In genomic region chr12:79429507-79430291, GRCm38 (mm10) we compare ENCODE assay signal across 14 mouse cellular contexts.
DNase-seq lines count a peak whose midpoint lies in the region; ATAC-seq and TF ChIP-seq lines count a peak whose summit lies in the region.
"Had no signal": no experiment of that assay in that cellular context is flagged by ENCODE, and none has a peak within 500 bp of the region (broad histone marks: within the 10 kb centered on the region; RNA-seq: fewer than 3 reads in every experiment).

No protein-coding gene starts in this region.

- H3K9ac ChIP-seq in kidney, embryonic 15.5 days: no peak overlapping the region
- no peak overlapping the region for H3K9ac ChIP-seq in limb, embryonic 14.5 days (ENCODE audit: low read depth, low read length, severe bottlenecking)
- H3K9ac ChIP-seq: hindbrain, embryonic 13.5 days; neural tube, embryonic 15.5 days had no signal

- H3K9me3 ChIP-seq in kidney, embryonic 15.5 days (replicated peaks): no peaks in the 10 kb centered on the region
- no peaks in the 10 kb centered on the region for H3K9me3 ChIP-seq in limb, embryonic 14.5 days (ENCODE audit: control insufficient read depth, low read length)
- H3K9me3 ChIP-seq: hindbrain, embryonic 13.5 days; neural tube, embryonic 15.5 days had no signal

- no peaks in the 10 kb centered on the region for H3K27me3 ChIP-seq in kidney, embryonic 15.5 days
- no peaks in the 10 kb centered on the region for H3K27me3 ChIP-seq in limb, embryonic 14.5 days (ENCODE audit: control insufficient read depth, insufficient read depth, low read length)
- H3K27me3 ChIP-seq: hindbrain, embryonic 13.5 days; neural tube, embryonic 15.5 days had no signal

- 0 out of 2 replicates have a peak overlapping the region, but pooled peaks have one; percentile 7 for H3K27ac ChIP-seq in kidney, embryonic 15.5 days
- no peak overlapping the region for H3K27ac ChIP-seq in limb, embryonic 14.5 days (replicated peaks; ENCODE audit: low read depth, low read length)
- H3K27ac ChIP-seq: hindbrain, embryonic 13.5 days; neural tube, embryonic 15.5 days had no signal

- no peak overlapping the region for H3K4me2 ChIP-seq in kidney, embryonic 15.5 days
- no peak overlapping the region for H3K4me2 ChIP-seq in limb, embryonic 14.5 days (replicated peaks; ENCODE audit: low read depth, low read length, severe bottlenecking)
- H3K4me2 ChIP-seq: hindbrain, embryonic 13.5 days; neural tube, embryonic 15.5 days had no signal

- H3K4me3 ChIP-seq in kidney, embryonic 15.5 days (replicated peaks): no peak overlapping the region
- no peak overlapping the region for H3K4me3 ChIP-seq in limb, embryonic 14.5 days (replicated peaks; ENCODE audit: low read length)
- H3K4me3 ChIP-seq: hindbrain, embryonic 13.5 days; neural tube, embryonic 15.5 days had no signal

- TF ChIP-seq POLR2A in brain, embryonic 14.5 days (IDR thresholded peaks at IDR 0.05; ENCODE audit: borderline replicate concordance, extremely low read depth, insufficient read depth, insufficient read length, poor library complexity, severe bottlenecking): no peak
- no peak for TF ChIP-seq POLR2A in limb, embryonic 14.5 days (IDR thresholded peaks at IDR 0.05; ENCODE audit: borderline replicate concordance, extremely low read depth, insufficient read depth, insufficient read length)

- TF ChIP-seq CTCF in brain, embryonic 14.5 days (IDR thresholded peaks at IDR 0.05; ENCODE audit: borderline replicate concordance, extremely low read depth, insufficient read depth, insufficient read length): no peak

- H3K36me3 ChIP-seq in kidney, embryonic 15.5 days: no peaks in the 10 kb centered on the region
- no peaks in the 10 kb centered on the region for H3K36me3 ChIP-seq in limb, embryonic 14.5 days (ENCODE audit: control insufficient read depth, insufficient read depth, low read length)
- H3K36me3 ChIP-seq: hindbrain, embryonic 13.5 days; neural tube, embryonic 15.5 days had no signal

- WGBS in kidney, embryonic 15.5 days: 53% methylated on average over 7 of the region's 7 CpGs
- 34% methylated on average over 7 of the region's 7 CpGs for WGBS in limb, embryonic 14.5 days

- ATAC-seq in kidney, embryonic 15.5 days (replicated peaks; ENCODE audit: low FRiP score): no peak
- ATAC-seq in limb, embryonic 14.5 days (ENCODE audit: low FRiP score, low read depth): peak; percentile 47; the same call in 1 of the 2 replicates
- ATAC-seq: midbrain, embryonic 16.5 days had no signal

- DNase-seq in kidney, adult 18-20 months: no peak
- DNase-seq in CD4-positive, CD25-positive, alpha-beta regulatory T cell, adult 2 months (ENCODE audit: low read depth, low spot score): peak; percentile 40
- peak; percentile 22 for DNase-seq in brain, embryonic 14.5 days (ENCODE audit: low read depth)
- DNase-seq in limb, embryonic 14.5 days (ENCODE audit: low spot score): peak; percentile 66
- DNase-seq in testis, postnatal 14 days (ENCODE audit: low spot score): no peak
- DNase-seq in adipocyte (ENCODE audit: low spot score): no peak
- DNase-seq: cerebellum, adult 9-11 months; heart, adult 18-20 months; lung, postnatal 36 days; right cerebral cortex, adult 18-20 months had no signal

- H3K4me1 ChIP-seq in kidney, embryonic 15.5 days: peaks cover 12% of the 10 kb centered on the region
- H3K4me1 ChIP-seq in limb, embryonic 14.5 days (ENCODE audit: control insufficient read depth, insufficient read depth, low read length): peaks cover 13% of the 10 kb centered on the region
- H3K4me1 ChIP-seq: neural tube, embryonic 15.5 days had no signal

Comparison
In these comparisons a context has a peak if more than half of its experiments do, and no peak if none do; other contexts are left out.
1. DNase-seq: peak in CD4-positive, CD25-positive, alpha-beta regulatory T cell, adult 2 months (single experiment), brain, embryonic 14.5 days (single experiment) and limb, embryonic 14.5 days (single experiment); none in kidney, adult 18-20 months (single experiment), testis, postnatal 14 days (single experiment) and adipocyte (single experiment).